Mouse (Mus musculus): ENCODE measurements around the gene Zfp956.

The Zfp956 gene

GRCm38 (mm10) chr6:47953191-47953726, at the start of gene Zfp956:
Zfp956 (plus strand) TSS chr6:47953390.
- in situ Hi-C loops (cut with MboI, MseI), result loop anchor here (10.0 kb wide), 1 partner anchor 268 kb away; no protein-coding TSS in a partner anchor

- in situ Hi-C loops (cut with MboI, MseI), result no loop called here
Measured at GRCm38 (mm10) chr6:47903587-47903986, 49.6 kb upstream of the Zfp956 start.

GRCm38 (mm10) chr6:47904361-47904760, 48.8 kb upstream of the Zfp956 start:
- in situ Hi-C loops (cut with MboI, MseI), result no loop called here

- in situ Hi-C loops (cut with MboI, MseI), result no loop called here
Measured at GRCm38 (mm10) chr6:47904917-47905695, 48.1 kb upstream of the Zfp956 start.

GRCm38 (mm10) chr6:47906326-47906725, 46.9 kb upstream of the Zfp956 start:
- in situ Hi-C loops (cut with MboI, MseI), result no loop called here

GRCm38 (mm10) chr6:47909007-47909406, 44.2 kb upstream of the Zfp956 start:
- in situ Hi-C loops (cut with MboI, MseI), result no loop called here

GRCm38 (mm10) chr6:47911650-47912049, 41.5 kb upstream of the Zfp956 start:
- in situ Hi-C loops (cut with MboI, MseI), result no loop called here

GRCm38 (mm10) chr6:47912991-47913390, 40.2 kb upstream of the Zfp956 start:
- in situ Hi-C loops (cut with MboI, MseI), result no loop called here

GRCm38 (mm10) chr6:47917051-47917450, 36.1 kb upstream of the Zfp956 start:
- in situ Hi-C loops (cut with MboI, MseI), result no loop called here

GRCm38 (mm10) chr6:47918768-47919274, 34.4 kb upstream of the Zfp956 start:
- in situ Hi-C loops (cut with MboI, MseI), result no loop called here

GRCm38 (mm10) chr6:47919646-47920446, 33.3 kb upstream of the Zfp956 start:
- in situ Hi-C loops (cut with MboI, MseI), result no loop called here

GRCm38 (mm10) chr6:47920447-47921340, 32.5 kb upstream of the Zfp956 start, which contains the start of gene Zfp212:
Zfp212 (plus strand) TSS chr6:47920476.
- in situ Hi-C loops (cut with MboI, MseI), result no loop called here

- in situ Hi-C loops (cut with MboI, MseI), result loop anchor here (10.0 kb wide), 1 partner anchor 288 kb away; no protein-coding TSS in a partner anchor
Measured at GRCm38 (mm10) chr6:47942461-47942860, 10.7 kb upstream of the Zfp956 start.

- in situ Hi-C loops (cut with MboI, MseI), result loop anchor here (10.0 kb wide), 1 partner anchor 288 kb away; no protein-coding TSS in a partner anchor
Measured at GRCm38 (mm10) chr6:47943021-47943691, 10.0 kb upstream of the Zfp956 start.

- in situ Hi-C loops (cut with MboI, MseI), result loop anchor here (10.0 kb wide), 1 partner anchor 289 kb away; no protein-coding TSS in a partner anchor
Measured at GRCm38 (mm10) chr6:47943721-47944120, 9.5 kb upstream of the Zfp956 start.

GRCm38 (mm10) chr6:47947388-47947787, 5.8 kb upstream of the Zfp956 start:
- in situ Hi-C loops (cut with MboI, MseI), result loop anchor here (10.0 kb wide), 1 partner anchor 293 kb away; no protein-coding TSS in a partner anchor

- in situ Hi-C loops (cut with MboI, MseI), result loop anchor here (10.0 kb wide), 1 partner anchor 270 kb away; no protein-coding TSS in a partner anchor
Measured at GRCm38 (mm10) chr6:47954425-47954824, 1.2 kb downstream of the Zfp956 start.

- in situ Hi-C loops (cut with MboI, MseI), result loop anchor here (10.0 kb wide), 1 partner anchor 273 kb away; no protein-coding TSS in a partner anchor
Measured at GRCm38 (mm10) chr6:47957816-47958215, 4.6 kb downstream of the Zfp956 start.

GRCm38 (mm10) chr6:47960685-47961421, 7.7 kb downstream of the Zfp956 start:
- in situ Hi-C loops (cut with MboI, MseI), result no loop called here
